Mouse (Mus musculus) embryonic facial prominence, embryonic 14.5 days (tissue): ENCODE measurements at regions not wholly inside any gene's neighbourhood (a gene's known extent, or its start where the extent isn't known, plus 50 kb on each side); places are given as distances from the start of the nearest gene placed in this dataset.
A peak's percentile ranks its signal among the peaks of the same experiment; 100 is the strongest.

ENCODE experiments used
- ATAC-seq: fragments of 200-750 bp; cut with Nextera tagmentation; 2 replicates; pipeline ENCODE4 v1.8.0; 2017; ENCODE audit warnings: low read depth, moderate number of reproducible peaks, moderate TSS enrichment
- DNase-seq: peaks from one replicate; pipeline ENCODE4 v3.0.0-alpha.2; 2015; ENCODE audit warnings: low spot score
- H3K27ac ChIP-seq: fragments of 300-500 bp; sonication (generic); replicated peaks from 2 replicates; pipeline ENCODE4 v1.5.1; 2014; ENCODE audit warnings: low read depth, mild to moderate bottlenecking, low read length, moderate library complexity
- H3K27me3 ChIP-seq: fragments of 300-500 bp; sonication (generic); replicated peaks from 2 replicates; pipeline ENCODE4 v1.6.1; 2014; ENCODE audit warnings: low read length; ENCODE audit not compliant: control insufficient read depth, insufficient read depth
- H3K36me3 ChIP-seq: fragments of 300-500 bp; sonication (generic); 2 replicates; pipeline ENCODE4 v1.6.1; 2014; ENCODE audit warnings: low read length, mixed read lengths; ENCODE audit not compliant: control insufficient read depth, insufficient read depth
- H3K4me1 ChIP-seq: fragments of 300-500 bp; sonication (generic); 2 replicates; pipeline ENCODE4 v1.6.1; 2014; ENCODE audit warnings: antibody characterized with exemption, low read length; ENCODE audit not compliant: control insufficient read depth, insufficient read depth
- H3K4me2 ChIP-seq: fragments of 300-500 bp; sonication (generic); 2 replicates; pipeline ENCODE4 v1.6.1; 2014; ENCODE audit warnings: low read depth, mild to moderate bottlenecking, low read length, moderate library complexity, mixed read lengths
- H3K4me3 ChIP-seq: fragments of 300-500 bp; sonication (generic); 2 replicates; pipeline ENCODE4 v1.5.1; 2014; ENCODE audit warnings: low read depth, mild to moderate bottlenecking, low read length
- H3K9ac ChIP-seq: fragments of 300-500 bp; sonication (generic); 2 replicates; pipeline ENCODE4 v1.6.1; 2014; ENCODE audit warnings: low read depth, mild to moderate bottlenecking, low read length, moderate library complexity, mixed read lengths
- H3K9me3 ChIP-seq: fragments of 300-500 bp; sonication (generic); 2 replicates; pipeline ENCODE4 v1.6.1; 2016; ENCODE audit warnings: low read length; ENCODE audit not compliant: control insufficient read depth
- WGBS: fragments of 180-500 bp; shearing (Covaris S2); extraction: QIAGEN DNeasy Blood & Tissue Kit; methylation state at CpG from one replicate; pipeline ENCODE4 v1.1.7; 2014; 5-methylcytosine and 5-hydroxymethylcytosine counted together

DNA sequence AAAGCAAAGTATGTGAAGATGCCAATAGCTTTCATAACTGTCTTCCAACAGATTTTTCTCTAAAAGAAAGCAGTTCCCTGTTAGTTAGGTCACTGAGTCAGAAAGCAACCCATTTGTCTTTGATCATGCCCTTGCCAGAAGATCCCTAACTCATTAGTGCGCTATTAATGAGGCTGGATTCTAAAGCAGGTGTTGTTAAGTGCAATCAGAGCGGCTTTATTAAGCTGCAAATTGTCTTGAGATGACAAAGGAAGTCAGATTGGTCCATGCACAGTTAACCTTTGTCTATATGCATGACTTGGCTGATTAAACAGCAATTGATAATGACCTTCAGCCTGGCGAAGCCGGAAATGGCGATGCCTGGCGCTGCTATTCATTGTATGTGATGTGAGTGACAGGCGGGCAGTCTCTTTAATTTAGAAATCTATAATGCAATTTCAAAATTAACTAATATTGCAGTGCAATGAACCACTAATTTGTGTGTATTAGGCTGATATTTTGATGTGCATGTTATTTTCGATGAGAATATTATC lies 183.4 kb downstream of the Rnd3 start:
- H3K4me1 ChIP-seq, result peaks cover 2% of the 10 kb centered on the region; the same call in 1 of the 2 replicates
- no peaks in the 10 kb centered on the region for H3K27me3 ChIP-seq
- ATAC-seq (no peak), DNase-seq (peak; percentile 31)
- 75% methylated on average over 8 of the region's 8 CpGs for WGBS
- H3K9me3 ChIP-seq, result no peaks in the 10 kb centered on the region
- no peak overlapping the region for H3K4me2 ChIP-seq
- H3K36me3 ChIP-seq, result no peaks in the 10 kb centered on the region
- no peak overlapping the region for H3K4me3 ChIP-seq
- no peak overlapping the region for H3K27ac ChIP-seq
- no peak overlapping the region for H3K9ac ChIP-seq

DNA sequence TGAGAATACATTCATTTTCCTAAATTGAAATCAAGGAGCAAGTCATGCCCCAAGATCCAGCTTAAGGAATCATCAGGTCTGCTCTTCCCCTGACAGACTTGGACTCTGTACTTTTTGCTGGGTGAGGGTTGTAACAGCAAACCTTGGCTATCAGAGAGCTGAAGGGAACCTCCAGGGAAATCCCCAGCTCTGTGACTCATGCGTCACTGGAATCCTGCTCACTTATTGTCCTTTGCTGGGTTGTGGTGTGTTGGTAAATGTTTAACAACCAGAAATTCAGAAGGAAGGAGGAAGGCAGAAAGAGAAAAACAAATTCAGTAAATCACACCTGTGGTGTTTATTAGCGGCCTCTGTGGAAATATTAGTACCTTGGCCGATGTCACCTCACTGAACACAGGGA lies 184.8 kb downstream of the Rnd3 start:
- H3K9me3 ChIP-seq, result no peaks in the 10 kb centered on the region
- DNase-seq (no peak), ATAC-seq (no peak)
- no peak overlapping the region for H3K27ac ChIP-seq
- no peaks in the 10 kb centered on the region for H3K4me1 ChIP-seq
- no peaks in the 10 kb centered on the region for H3K27me3 ChIP-seq
- H3K4me3 ChIP-seq, result no peak overlapping the region
- H3K4me2 ChIP-seq, result no peak overlapping the region
- H3K36me3 ChIP-seq, result no peaks in the 10 kb centered on the region
- 86% methylated on average over 3 of the region's 3 CpGs for WGBS
- no peak overlapping the region for H3K9ac ChIP-seq

DNA sequence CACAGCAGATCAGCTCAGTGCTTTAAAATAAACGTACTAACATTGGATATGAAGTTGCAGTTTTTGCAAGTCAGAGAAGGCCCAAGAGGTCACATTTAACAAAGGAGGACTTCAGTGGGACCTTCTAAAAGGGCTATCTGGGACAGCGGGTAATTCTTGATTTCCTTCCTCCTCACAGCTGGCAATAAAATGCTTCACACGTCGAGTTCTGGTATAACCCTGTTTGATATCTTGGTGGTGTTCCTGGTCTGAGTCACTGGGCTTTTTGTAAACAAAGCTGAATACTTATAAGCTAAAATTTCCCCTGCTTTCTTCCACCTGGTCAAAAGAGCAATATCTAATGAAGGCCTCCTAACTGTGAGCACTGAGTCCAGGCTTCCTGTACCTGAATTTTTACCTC lies 187.9 kb downstream of the Rnd3 start:
- Histone ChIP-seq H3K4me2 (no peak overlapping the region), H3K9me3 (no peaks in the 10 kb centered on the region), H3K27ac (no peak overlapping the region), H3K4me1 (no peaks in the 10 kb centered on the region), H3K27me3 (no peaks in the 10 kb centered on the region), H3K36me3 (no peaks in the 10 kb centered on the region), H3K4me3 (no peak overlapping the region), H3K9ac (no peak overlapping the region)
- no peak for DNase-seq
- ATAC-seq, result no peak
- WGBS, result 59% methylated on average over 4 of the region's 4 CpGs

DNA sequence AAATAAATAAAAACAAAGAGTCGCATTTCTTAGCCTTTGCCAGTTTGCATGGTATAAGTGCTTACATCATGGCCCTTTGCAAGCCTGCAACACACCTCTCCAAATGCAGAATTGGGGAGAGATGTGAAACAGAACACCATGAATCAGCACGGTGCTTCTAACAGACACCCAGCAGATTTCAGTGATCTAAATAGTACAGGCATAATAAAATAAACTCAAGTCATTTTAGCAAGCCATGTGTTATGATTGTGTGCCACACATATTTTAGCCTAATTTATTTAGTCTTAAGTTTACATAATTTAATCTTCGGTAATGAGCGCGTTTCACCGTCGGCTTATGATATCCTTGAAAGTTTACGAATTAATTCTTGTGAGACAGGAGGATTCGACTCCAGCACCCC lies 189.6 kb downstream of the Rnd3 start:
- H3K36me3 ChIP-seq, result no peaks in the 10 kb centered on the region
- ATAC-seq (no peak), DNase-seq (no peak)
- no peak overlapping the region for H3K9ac ChIP-seq
- no peak overlapping the region for H3K4me3 ChIP-seq
- no peak overlapping the region for H3K4me2 ChIP-seq
- no peaks in the 10 kb centered on the region for H3K4me1 ChIP-seq
- H3K27ac ChIP-seq, result no peak overlapping the region
- H3K27me3 ChIP-seq, result no peaks in the 10 kb centered on the region
- H3K9me3 ChIP-seq, result no peaks in the 10 kb centered on the region
- 76% methylated on average over 9 of the region's 9 CpGs for WGBS

DNA sequence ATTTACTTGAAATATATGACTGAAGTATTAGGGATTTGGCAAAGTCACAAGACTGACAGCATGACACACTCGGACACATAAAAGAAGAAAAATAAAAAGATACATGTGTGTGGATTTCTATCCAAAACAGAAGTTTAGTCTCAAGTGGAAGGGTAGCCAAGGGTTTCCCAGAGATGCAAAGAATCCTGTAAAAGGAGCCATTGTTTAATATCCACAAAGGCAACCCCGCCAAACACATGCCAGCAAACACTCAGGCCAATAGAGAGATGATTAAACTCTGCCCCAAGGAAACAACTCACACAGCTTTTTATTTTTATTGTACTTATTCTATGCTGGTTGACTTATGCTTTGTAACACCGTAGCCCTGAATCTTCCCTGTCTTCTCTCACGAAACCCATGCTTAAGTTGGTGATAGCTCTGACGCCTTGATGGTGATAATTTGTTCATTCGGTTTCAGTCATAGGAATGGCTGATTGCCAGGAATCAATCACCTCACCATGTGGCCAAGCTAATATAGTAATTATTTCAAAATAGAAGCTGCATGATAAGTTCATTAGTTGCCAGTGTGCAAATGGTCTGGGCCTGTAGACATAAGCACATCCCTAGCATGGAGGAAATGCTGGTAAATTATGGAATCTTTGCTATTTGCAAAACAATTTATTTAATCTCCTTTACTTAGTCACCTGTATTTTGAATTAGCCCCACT lies 194.4 kb downstream of the Rnd3 start:
- Histone ChIP-seq H3K4me1 (no peaks in the 10 kb centered on the region), H3K36me3 (no peaks in the 10 kb centered on the region), H3K9me3 (no peaks in the 10 kb centered on the region), H3K27me3 (no peaks in the 10 kb centered on the region), H3K27ac (no peak overlapping the region), H3K9ac (no peak overlapping the region), H3K4me2 (no peak overlapping the region), H3K4me3 (no peak overlapping the region)
- 61% methylated on average over 6 of the region's 6 CpGs for WGBS
- ATAC-seq (no peak), DNase-seq (no peak)

DNA sequence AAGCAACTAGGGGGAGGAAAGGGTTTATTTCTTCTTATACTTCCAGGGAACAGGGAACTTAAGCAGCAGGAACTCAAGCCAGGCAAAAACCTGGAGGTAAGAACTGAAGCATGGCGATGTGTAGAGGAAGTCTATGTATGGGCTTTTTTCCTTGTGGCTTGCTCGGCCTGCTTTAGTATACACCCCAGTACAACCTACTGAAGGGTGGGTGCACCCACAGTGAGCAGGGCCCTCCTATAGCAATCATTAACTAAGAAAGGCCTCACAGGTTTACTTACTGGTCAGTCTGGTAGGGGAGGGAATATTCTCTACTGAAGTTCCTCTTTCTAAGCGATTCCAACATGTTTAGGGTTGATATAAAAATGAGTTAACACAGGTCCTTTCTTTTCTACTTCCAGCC lies 197.9 kb downstream of the Rnd3 start:
- Histone ChIP-seq H3K4me3 (no peak overlapping the region), H3K27ac (no peak overlapping the region), H3K9me3 (no peaks in the 10 kb centered on the region), H3K4me2 (no peak overlapping the region), H3K36me3 (no peaks in the 10 kb centered on the region), H3K9ac (no peak overlapping the region), H3K4me1 (no peaks in the 10 kb centered on the region), H3K27me3 (no peaks in the 10 kb centered on the region)
- ATAC-seq, result no peak
- no peak for DNase-seq
- 89% methylated on average over 3 of the region's 3 CpGs for WGBS

DNA sequence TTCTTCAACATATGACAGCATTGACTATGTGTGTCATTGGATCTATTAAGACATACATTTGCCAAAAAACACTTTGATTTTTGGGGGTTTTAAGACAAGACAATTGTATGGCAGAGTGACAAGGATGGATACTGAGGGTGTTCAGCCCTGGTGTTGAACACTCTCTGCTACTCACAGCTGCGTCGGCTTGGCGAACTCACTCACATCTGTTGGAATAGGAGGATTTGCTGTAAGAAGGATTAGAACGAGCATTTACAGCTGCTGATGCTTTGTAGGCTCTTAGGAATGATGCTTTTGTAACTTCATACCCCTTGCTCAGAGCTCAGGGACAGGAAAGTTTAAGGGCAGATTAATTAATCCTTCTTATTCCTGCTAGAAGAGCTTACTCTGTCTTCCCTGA lies 199.2 kb downstream of the Rnd3 start:
- no peak overlapping the region for H3K4me2 ChIP-seq
- peak; percentile 74 for DNase-seq
- H3K9ac ChIP-seq, result no peak overlapping the region
- H3K4me3 ChIP-seq, result no peak overlapping the region
- peak; percentile 37 for ATAC-seq
- H3K9me3 ChIP-seq, result no peaks in the 10 kb centered on the region
- peaks cover 3% of the 10 kb centered on the region; the same call in 1 of the 2 replicates for H3K4me1 ChIP-seq
- H3K27ac ChIP-seq, result no peak overlapping the region
- H3K27me3 ChIP-seq, result no peaks in the 10 kb centered on the region
- H3K36me3 ChIP-seq, result no peaks in the 10 kb centered on the region
- 81% methylated on average over 4 of the region's 4 CpGs for WGBS

DNA sequence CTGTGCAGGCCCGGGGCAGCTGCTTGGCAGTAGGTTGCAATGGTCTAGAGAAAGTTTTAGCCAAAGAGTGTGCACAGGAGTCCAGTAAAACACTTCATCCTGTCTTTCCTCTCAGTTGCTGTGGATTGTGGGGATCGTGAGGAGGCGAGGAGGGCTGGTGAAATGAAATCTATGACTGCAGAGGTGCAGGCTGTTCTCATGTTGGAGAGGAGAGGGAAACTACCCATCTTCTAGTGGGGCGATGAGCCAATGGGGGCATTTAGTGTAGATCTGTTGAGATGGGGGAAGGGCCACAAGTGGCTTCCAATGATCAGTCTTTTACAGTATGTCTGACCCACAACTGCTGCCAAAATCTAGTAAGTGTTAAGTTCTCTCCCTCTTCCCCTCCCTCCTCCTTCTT lies 203.4 kb downstream of the Rnd3 start:
- H3K27me3 ChIP-seq, result no peaks in the 10 kb centered on the region
- no peaks in the 10 kb centered on the region for H3K36me3 ChIP-seq
- H3K4me1 ChIP-seq, result peaks cover 7% of the 10 kb centered on the region
- no peak overlapping the region for H3K27ac ChIP-seq
- no peak overlapping the region for H3K4me2 ChIP-seq
- ATAC-seq (no peak), DNase-seq (no peak)
- H3K9me3 ChIP-seq, result no peaks in the 10 kb centered on the region
- WGBS, result 80% methylated on average over 4 of the region's 4 CpGs
- H3K9ac ChIP-seq, result no peak overlapping the region
- no peak overlapping the region for H3K4me3 ChIP-seq

DNA sequence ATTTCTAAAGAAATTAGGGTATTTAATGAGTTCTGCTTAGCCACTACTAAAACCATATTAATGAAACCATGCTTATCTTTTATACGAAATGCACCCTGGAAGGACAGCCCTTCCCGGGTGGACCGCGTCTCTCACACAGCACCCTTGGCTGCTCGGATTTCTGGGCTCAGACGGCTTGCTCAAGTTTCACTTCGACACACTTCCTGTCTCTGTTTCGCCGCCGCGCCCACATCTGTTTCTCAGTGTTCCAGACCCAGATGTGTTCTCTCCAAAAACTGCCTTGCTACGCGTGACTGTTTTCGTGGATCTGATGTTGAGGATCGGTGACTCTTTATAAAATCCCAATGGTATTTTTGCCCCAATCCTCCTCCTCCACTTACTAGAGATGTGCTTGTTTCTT lies 205.7 kb downstream of the Rnd3 start:
- no peaks in the 10 kb centered on the region for H3K9me3 ChIP-seq
- ATAC-seq (no peak), DNase-seq (peak; percentile 86)
- H3K9ac ChIP-seq, result peak overlapping the region; percentile 12; the same call in 1 of the 2 replicates
- no peaks in the 10 kb centered on the region for H3K36me3 ChIP-seq
- peak overlapping the region; percentile 19; the same call in 1 of the 2 replicates for H3K27ac ChIP-seq
- no peak overlapping the region for H3K4me3 ChIP-seq
- peaks cover 7% of the 10 kb centered on the region for H3K4me1 ChIP-seq
- H3K4me2 ChIP-seq, result peak overlapping the region; percentile 33
- no peaks in the 10 kb centered on the region for H3K27me3 ChIP-seq
- 31% methylated on average over 15 of the region's 15 CpGs for WGBS
